Mouse (Mus musculus): ENCODE data around the gene Dbi.
"Not testable (repeated sequence)": the region's sequence is repeated elsewhere in the genome, so short reads cannot be mapped to it uniquely, and the experiment has no call there.

The Dbi gene

DNA sequence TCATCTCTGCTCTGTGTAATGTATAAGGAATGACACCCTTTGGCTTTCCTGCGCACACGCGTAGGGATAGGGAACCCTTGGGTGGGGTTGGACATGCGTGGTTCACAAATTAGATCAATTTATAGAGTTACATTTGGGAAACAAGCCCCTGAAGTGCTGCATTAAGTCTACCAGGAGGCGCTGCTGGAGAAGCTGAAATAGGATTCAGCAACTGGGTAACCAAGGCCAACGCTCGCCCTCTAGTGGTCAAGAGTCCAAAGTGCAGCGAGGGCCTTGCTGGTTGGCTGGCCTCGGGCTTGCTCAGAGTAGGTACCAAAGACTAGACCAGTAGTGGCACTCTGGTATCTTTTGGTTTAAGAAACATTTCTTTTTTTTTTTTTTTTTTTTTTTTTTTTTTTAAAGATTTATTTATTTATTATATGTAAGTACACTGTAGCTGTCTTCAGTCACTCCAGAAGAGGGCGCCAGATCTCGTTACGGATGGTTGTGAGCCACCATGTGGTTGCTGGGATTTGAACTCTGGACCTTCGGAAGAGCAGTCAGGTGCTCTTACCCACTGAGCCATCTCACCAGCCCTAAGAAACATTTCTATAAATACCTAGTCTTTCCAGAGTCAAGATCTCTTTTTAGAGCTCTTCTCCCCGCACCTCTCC, 27.3 kb downstream of the Dbi start:
- in situ Hi-C loops (cut with MboI; ENCODE audit: low pct_unique_long_range_greater_than_20kb in 1 of 2, low sequenced_read_pairs in 2 of 2, unreplicated experiment in 1 of 2) = not testable (repeated sequence)

DNA sequence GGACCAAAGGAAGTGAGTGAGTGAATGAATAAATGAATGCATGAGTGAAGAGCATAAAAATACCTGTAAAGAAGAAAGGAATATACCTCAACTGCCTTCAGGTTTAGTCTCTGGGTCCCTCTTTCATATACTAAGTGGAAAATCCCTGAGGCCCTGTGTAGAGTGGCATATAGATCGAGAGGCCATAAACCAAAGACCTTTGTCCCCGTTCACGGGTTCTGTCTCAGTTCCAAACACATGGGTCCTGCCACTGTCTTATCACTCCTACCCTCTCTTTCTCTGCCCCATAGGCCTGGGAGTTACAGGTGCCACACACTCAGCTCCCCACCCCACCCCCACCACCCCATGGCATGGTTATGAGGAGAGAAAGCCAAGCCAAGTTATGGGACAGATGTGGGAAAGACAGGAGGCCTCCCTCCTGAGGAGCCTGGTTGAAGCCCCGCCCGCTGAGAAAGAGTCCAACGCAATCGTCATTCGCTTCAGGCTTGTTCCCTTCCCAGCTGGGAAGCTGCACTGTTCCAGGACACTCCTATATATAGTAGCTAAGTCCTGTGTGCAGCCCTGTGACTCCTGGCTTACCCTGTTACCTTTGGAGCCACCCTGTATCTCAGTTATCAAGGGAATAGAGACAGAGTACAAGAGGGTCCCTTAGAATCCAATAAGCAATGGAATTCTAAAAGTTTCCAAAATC, 29.9 kb downstream of the Dbi start:
- in situ Hi-C loops (cut with MboI; ENCODE audit: low pct_unique_long_range_greater_than_20kb in 1 of 2, low sequenced_read_pairs in 2 of 2, unreplicated experiment in 1 of 2) = no loop called here

DNA sequence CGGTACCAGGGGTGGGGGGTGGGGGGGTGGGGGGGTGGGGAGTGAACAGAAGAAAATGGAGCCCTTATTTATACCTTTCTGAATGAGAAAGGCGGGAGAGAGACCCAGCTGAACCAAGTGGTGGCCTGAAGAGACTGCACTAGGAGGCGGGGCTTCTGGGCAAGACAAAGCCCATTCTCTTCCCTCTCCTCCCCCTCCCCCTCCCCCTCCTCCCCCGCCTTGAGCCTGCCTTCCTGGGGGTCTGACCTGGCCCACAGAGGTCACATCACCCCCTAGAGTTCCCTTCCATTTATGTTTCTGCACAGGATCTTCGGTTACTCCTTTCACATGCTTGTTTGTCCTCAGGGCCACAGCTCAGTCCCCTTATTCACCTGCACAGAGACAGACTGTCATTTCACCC, 31.7 kb downstream of the Dbi start:
- in situ Hi-C loops (cut with MboI; ENCODE audit: low pct_unique_long_range_greater_than_20kb in 1 of 2, low sequenced_read_pairs in 2 of 2, unreplicated experiment in 1 of 2) = loop anchor here in 1 of 2 experiments (5.0 kb wide), 1 partner anchor 57 kb away; no protein-coding TSS in a partner anchor

DNA sequence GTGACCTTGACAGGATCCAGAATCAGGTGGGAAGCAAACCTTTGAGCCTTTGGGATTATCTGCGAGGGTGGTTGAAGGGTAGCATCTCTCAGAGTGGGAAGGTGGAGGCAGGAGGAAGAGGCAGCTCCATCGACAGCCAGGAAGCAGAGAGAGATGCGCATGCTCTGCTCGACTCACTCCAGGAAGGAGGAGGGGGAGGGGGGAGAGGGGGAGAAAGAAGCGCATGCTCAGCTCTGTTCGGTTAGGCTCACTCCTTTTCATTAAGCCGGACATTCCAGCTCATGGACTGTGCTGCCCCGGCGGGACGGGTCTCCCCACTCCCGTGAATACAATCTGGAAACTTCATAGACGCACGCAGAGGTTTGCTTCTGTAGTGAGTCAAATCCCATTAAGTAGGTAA, 34.2 kb downstream of the Dbi start:
- in situ Hi-C loops (cut with MboI; ENCODE audit: low pct_unique_long_range_greater_than_20kb in 1 of 2, low sequenced_read_pairs in 2 of 2, unreplicated experiment in 1 of 2) = loop anchor here in 1 of 2 experiments (5.0 kb wide), 1 partner anchor 54 kb away; no protein-coding TSS in a partner anchor

DNA sequence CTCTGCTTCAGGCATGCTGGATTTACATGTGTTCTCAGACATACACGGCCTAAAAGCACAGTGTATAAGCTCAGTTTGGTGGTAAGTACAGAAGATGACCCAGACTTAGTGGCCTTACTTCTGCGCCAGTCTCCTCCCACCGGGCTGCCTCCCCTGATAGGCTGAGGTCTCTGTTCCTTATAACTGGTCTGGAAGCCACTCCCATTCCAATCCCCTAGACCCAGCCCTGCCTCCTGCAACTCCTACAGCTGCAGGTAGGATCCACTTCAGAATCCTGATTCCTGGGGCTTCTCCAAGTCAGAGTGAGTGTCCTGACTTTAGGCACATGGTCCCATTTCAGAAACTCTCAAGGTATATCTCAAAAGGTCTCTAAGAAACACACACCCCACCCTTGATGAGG, 35.2 kb downstream of the Dbi start:
- in situ Hi-C loops (cut with MboI; ENCODE audit: low pct_unique_long_range_greater_than_20kb in 1 of 2, low sequenced_read_pairs in 2 of 2, unreplicated experiment in 1 of 2) = loop anchor here in 1 of 2 experiments (5.0 kb wide), 1 partner anchor 53 kb away; no protein-coding TSS in a partner anchor

DNA sequence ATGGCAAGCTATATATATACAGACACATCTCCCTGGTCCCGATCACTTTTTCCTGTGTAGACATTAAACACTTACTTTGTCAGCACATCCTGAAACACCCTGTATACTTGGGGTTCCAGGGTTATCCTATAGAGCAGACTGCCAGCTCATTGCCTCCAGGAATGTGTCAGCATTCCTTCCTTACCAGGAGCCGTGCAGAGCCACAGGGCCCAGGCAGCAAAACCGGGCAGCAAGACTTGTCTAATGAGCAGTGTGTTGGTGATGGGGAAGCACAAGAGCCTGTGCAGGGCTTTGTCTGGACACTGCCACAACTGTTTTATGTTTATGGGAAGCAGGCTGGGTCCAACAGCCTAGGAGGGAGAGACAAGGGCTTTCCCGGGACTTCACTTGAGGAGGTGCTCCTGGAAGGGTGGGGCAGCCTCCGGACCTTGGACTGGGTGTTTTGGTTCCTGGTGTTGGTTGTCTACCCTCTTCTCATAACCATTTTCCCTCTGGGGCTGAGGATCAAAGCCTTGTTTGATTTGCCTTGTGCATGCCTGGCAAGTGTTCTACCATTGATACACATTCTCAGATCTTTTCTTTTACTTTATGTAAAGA, 36.9 kb downstream of the Dbi start:
- in situ Hi-C loops (cut with MboI; ENCODE audit: low pct_unique_long_range_greater_than_20kb in 1 of 2, low sequenced_read_pairs in 2 of 2, unreplicated experiment in 1 of 2) = no loop called here

DNA sequence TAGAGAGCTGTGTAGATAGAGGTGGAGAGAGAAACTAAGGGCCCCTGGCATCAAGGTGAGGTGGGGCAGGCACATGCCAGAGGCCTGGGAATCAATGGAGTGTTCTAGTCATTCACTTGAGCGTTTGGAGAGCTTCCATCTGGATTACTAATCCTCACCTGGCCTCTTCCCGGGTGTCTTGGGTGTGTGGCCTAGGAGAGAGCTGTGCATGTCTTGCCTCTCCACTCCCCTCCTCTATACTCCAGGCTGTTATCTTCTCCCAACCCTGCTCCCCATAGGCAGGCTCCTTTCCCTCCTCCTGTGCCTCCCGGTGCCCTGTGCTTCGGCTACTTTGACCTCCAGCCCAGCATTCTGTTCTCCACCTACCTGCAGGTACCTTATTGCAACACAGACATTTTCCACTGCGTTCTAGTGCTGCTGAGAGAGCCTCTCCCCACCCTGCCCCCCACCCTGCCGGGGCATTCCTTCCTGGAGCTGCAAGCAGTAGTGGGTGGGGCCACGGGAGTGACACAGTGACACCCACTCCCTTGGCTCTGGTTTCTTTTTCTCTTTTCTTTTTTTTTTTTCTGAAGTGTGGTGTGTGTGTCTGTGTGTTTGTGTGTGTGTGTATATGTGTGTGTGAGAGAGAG, 37.8 kb downstream of the Dbi start:
- in situ Hi-C loops (cut with MboI; ENCODE audit: low pct_unique_long_range_greater_than_20kb in 1 of 2, low sequenced_read_pairs in 2 of 2, unreplicated experiment in 1 of 2) = no loop called here

DNA sequence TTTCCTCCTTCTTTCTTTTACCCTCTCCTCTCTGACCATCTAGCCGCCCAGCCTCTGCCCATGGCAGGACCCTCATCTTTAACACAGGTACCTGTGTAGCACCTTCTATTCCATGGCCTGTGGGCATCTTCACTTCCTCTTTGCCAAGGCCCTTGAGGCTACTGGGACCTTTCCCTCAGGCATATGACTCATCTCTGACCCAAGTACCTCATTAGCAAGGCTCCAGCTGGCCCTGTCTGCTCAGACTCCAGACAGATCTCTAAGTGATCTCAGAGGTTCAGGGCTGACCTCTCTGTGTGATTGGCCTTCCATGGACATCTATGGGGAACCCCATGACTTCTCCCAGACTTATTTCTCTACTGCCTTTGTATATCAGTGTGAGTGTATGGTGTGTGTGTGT, 40.2 kb downstream of the Dbi start:
- in situ Hi-C loops (cut with MboI; ENCODE audit: low pct_unique_long_range_greater_than_20kb in 1 of 2, low sequenced_read_pairs in 2 of 2, unreplicated experiment in 1 of 2) = no loop called here

DNA sequence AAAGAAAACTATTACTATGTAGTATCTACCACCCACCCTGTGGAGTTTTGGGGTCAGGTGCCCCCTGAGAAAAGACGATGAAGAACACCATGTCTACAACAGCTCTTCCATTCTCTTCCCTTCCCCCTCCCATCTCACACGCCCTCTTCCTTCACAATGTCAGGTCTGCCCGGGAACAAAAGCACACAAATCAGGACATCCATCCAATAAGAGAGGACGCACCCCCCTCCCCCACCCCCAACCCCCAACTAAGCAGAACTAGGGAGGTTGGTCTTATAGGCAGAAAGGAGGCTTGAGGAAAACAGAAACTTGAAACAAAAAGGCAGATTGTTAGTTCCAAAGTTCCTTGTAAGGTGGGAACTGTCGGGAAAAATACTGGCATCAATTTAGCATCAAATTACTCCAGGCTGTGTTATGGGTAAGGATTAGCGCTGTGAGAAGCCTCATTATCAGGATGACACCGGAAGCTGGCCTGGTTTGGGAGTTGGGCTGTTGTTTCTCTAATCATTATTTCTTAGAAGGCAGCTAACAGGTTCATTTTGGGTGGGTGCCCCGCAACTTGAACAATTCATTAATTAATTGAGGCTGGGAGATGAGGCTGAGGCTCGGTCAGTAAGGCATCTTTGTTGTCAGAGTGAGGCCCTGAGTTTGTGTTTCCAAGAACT, 43.0 kb downstream of the Dbi start:
- in situ Hi-C loops (cut with MboI; ENCODE audit: low pct_unique_long_range_greater_than_20kb in 1 of 2, low sequenced_read_pairs in 2 of 2, unreplicated experiment in 1 of 2) = no loop called here

DNA sequence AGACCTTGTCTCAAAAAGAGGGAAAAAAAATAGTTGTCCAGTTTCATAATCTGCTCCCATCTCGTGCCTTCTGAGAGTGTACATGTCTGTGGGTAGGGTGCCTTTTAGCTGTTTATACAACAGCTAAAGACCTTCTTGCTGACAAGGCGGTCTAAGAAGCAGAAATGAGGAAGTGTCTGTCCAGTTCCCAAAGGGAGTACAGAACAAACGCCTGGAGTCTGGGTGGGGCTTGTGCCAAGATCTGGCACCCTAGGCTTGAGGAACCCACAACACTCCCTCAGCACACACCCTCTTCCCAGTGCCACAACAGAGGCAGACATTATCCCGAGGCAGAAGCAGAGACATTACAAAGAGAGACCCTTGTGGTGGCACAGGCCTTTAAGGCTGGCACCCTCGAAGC, 45.4 kb downstream of the Dbi start:
- in situ Hi-C loops (cut with MboI; ENCODE audit: low pct_unique_long_range_greater_than_20kb in 1 of 2, low sequenced_read_pairs in 2 of 2, unreplicated experiment in 1 of 2) = no loop called here

DNA sequence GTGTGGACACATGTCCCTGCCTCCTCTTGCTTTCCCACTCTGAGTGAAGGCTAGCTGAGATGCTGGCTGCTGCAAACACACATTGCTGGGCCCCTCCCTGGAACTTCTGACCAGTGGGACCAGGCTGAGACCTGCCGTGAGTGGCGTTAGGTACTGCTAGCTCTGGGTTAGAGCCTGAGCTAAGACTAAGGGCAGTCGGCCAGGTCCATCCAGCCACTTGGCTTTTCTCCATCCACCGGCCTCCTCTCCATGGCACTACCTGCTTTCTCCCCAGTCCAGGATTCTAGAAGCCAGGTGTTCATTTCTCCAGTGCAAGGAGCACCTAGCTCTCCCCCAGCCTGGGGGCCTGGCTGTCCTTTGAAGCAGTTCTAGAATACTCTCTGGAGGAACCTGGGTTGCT, 45.9 kb downstream of the Dbi start:
- in situ Hi-C loops (cut with MboI; ENCODE audit: low pct_unique_long_range_greater_than_20kb in 1 of 2, low sequenced_read_pairs in 2 of 2, unreplicated experiment in 1 of 2) = no loop called here

DNA sequence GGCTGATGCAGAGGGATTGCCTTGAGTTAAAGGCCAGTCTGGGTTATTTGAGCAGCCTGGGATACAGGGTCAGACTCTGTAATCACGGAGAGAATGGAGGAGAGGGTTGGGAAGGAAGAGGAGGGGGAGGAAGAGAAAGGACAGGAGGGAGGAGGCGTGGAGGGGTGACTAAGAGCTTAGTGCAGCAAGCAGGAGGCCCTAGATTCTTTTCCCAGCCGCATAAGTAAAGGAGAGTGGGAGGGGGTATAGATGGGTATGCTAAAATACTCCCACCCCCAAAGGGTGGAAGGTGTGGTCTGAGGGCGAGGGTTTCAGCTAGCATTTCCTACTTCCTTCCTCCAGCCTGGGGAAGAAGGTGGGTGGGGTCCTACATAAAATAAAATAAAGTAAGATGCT, 46.6 kb downstream of the Dbi start:
- in situ Hi-C loops (cut with MboI; ENCODE audit: low pct_unique_long_range_greater_than_20kb in 1 of 2, low sequenced_read_pairs in 2 of 2, unreplicated experiment in 1 of 2) = no loop called here

DNA sequence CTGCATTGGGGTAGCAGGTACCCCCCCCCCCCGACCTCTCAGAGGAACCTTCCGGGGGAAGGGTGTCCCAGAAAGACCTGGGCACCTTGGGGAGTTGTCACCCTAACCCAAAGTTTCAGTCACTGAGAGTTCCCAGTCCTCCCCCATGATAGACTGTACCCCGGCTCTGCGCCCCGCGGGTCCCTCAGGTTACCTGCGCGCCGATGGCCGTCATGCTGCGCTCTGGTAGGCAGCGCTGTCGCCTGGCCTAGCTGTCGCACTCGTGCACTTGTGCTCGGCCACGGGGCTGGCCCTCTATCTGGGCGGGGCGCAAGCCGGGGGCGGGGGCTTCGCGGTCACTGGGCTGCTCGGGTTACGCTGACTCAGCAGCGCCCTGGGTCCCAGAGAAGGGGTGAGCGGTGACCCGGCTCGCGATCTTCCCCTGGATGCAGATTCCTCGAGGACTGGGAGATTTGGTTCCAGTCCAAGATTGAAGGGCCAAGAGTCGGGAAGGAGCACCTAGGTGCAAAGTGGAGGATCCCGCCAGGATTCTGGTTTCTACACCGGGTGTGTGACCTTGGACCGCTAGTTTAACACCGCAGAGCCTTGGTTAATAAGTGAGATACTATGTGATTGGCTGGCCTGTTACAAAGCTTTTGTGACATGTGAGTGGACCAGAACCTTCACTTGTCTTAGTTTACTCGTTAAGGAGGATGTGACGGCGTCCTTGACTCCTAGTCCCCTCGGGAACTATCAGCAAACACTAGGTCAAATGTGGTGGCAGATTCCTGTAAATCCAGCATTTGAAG, 47.2 kb downstream of the Dbi start, which contains the start of gene Tmem37:
Gene Tmem37 (minus strand): TSS at position 556 of the 788 bp plus-strand sequence.
- in situ Hi-C loops (cut with MboI; ENCODE audit: low pct_unique_long_range_greater_than_20kb in 1 of 2, low sequenced_read_pairs in 2 of 2, unreplicated experiment in 1 of 2) = no loop called here

DNA sequence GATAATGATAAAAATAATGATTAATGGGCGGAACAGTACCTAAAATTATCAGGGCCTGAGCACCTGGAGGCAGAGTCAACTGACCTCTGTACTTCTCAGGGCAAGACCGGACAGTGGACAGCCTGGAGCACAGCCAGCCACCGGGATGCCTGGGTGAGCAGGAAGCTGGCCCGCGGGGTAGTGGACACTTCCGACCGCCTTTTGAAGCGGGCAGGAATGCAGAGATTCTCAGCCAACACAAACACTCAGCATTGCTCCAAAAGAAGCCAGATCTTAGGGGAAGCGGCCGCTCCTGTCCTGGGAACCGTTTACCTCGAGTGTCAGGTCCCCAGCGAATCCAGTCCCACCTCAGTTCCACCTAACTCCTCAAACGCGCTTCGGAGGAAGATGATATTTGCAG, 48.0 kb downstream of the Dbi start:
- in situ Hi-C loops (cut with MboI; ENCODE audit: low pct_unique_long_range_greater_than_20kb in 1 of 2, low sequenced_read_pairs in 2 of 2, unreplicated experiment in 1 of 2) = no loop called here

DNA sequence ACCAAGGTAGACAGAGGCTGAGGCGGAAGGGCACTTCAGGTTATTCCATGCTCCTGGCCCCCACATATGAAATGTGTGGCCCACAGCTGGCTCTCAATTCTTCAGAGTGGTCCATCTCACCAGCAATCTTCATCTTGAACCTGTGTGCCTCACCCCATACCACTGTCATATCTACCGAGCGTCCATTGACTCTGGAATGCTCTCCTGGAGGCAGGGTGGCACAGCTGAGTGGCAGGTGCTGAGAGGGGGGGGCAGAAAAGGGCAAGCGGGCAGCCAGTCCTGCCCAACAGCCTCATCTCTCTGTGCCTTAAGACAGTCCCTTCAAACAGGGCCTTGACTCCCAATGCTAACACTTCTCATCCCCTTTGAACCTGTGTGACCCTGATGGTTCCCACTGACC, 49.7 kb downstream of the Dbi start:
- in situ Hi-C loops (cut with MboI; ENCODE audit: low pct_unique_long_range_greater_than_20kb in 1 of 2, low sequenced_read_pairs in 2 of 2, unreplicated experiment in 1 of 2) = no loop called here

DNA sequence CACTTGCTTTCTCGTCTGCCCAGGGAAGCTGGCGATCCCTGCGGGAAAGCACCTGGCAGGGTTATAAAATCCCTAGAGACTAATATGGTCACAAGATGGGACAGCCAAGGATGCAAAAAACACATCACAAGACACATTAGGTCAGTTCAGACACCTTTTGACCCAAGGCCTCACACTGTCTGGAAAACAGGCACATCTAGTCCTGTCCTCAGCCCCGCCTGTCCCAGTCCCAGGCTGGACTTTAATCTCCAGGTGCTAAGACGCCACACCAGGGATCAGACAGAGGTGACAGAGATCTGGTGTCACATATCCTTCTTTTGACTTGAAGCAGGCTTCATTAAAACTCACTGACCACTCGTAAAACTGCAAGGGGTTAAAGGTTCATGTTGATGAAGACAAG, 50.7 kb downstream of the Dbi start:
- in situ Hi-C loops (cut with MboI; ENCODE audit: low pct_unique_long_range_greater_than_20kb in 1 of 2, low sequenced_read_pairs in 2 of 2, unreplicated experiment in 1 of 2) = no loop called here

DNA sequence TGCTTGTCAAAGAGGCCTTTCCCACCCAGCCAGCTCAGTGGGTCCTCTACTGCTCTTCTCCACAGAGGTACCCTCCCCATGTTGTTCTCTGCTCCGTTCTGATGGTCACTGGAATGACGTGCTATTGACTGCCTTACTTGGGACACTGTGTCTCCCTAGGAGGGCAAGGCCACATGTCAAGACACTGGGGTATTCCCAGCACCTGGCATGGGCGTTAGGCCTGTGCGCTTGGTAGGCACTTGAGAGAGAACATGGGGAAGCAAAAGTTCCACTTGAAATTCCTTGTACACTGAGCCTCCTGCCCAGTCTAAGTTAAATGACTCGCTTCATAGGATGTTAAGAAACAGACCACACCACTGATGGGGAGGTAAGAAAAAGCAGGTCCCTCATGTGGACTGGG, 51.8 kb downstream of the Dbi start:
- in situ Hi-C loops (cut with MboI; ENCODE audit: low pct_unique_long_range_greater_than_20kb in 1 of 2, low sequenced_read_pairs in 2 of 2, unreplicated experiment in 1 of 2) = no loop called here

DNA sequence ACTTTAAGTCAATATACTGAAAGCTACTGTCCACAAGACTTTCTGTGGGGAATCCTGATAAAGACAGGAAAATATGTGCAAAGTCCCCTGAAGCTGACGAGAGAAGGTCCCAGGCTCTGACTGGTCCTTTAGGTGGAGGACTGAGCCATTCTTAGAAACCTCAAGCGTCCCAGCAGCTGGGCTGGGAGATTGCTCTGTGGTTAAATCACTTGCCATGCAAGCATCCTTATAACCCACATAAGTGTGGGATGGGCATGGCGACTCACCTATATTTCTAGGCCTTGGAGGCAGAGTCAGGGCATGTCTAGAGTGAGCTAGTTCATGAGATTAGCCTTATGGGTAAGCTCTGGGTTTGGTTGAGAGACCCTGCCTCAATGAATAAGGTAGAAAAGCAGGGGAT, 54.3 kb downstream of the Dbi start:
- in situ Hi-C loops (cut with MboI; ENCODE audit: low pct_unique_long_range_greater_than_20kb in 1 of 2, low sequenced_read_pairs in 2 of 2, unreplicated experiment in 1 of 2) = no loop called here

Measured in mouse embryonic stem cell (cell line).